Mouse (Mus musculus): ENCODE data around the gene Iqgap1. TPM values are rescaled to one million over a fixed set of nuclear protein-coding genes. Genes with fewer than 3 reads are reported as not detected.
A peak's percentile ranks its signal among the peaks of the same experiment; 100 is the strongest.

Gene Iqgap1
- polyA plus RNA-seq, 1 experiment from 2014 or later: 20.2 TPM

DNA sequence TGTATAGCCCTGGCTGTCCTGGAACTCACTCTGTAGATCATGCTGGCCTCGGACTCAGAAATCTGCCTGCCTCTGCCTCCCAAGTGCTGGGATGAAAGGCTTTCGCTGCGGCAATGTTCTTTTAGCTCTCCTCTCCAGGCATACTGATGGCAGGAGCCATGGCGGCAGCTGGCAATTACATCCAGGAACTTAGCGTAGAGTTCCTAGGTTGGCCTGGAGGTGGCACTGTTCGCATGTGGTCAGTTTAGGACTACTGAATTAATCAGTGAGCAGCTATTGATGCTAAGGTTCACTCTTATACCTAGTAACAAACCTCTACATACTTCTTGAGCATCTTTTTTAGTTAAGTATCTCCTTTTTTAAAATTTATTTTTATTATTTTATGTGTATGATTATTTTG, 31.4 kb upstream of the Iqgap1 start:
- WGBS: 25% methylated on average over 6 of the region's 6 CpGs
- H3K36me3 ChIP-seq: no peaks in the 10 kb centered on the region
- no peaks in the 10 kb centered on the region for H3K27me3 ChIP-seq

DNA sequence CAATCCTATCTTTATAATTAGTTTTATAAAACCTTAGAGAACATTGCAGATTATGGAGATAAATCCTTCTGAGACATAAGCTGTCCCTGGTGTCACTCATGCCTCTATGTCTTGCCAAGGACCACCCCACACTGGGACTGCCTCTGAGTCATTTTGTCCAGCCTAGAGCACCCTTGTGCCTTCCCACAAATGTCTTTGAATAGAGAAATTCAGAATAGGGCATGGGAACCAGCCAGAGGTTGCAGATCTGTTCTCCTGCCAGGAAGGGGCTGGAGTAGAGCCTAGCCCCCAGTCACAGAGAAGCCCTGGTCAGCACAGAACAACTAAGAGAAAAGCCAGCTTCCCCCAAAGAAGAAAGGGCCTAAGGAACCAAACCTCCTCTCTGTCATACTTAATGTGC, 29.5 kb upstream of the Iqgap1 start:
- Histone ChIP-seq H3K4me2 (no peak overlapping the region), H3K27ac (replicated peaks) (peak overlapping the region; percentile 17; the same call in 1 of the 2 replicates), H3K9ac (no peak overlapping the region), H3K9me3 (no peaks in the 10 kb centered on the region), H3K36me3 (no peaks in the 10 kb centered on the region), H3K4me1 (replicated peaks) (peaks cover 4% of the 10 kb centered on the region), H3K27me3 (no peaks in the 10 kb centered on the region), H3K4me3 (no peak overlapping the region)
- ATAC-seq (ENCODE audit: low FRiP score, low read depth): 0 out of 2 replicates have a peak, but pooled peaks have one; percentile 37

More for the DNA sequence above, 31.4 kb upstream of the Iqgap1 start:
- Histone ChIP-seq H3K27ac (replicated peaks) (no peak overlapping the region), H3K4me2 (no peak overlapping the region), H3K9ac (no peak overlapping the region), H3K4me1 (replicated peaks) (peaks cover 12% of the 10 kb centered on the region), H3K4me3 (no peak overlapping the region), H3K9me3 (no peaks in the 10 kb centered on the region)
- no peak for ATAC-seq (ENCODE audit: low FRiP score, low read depth)

DNA sequence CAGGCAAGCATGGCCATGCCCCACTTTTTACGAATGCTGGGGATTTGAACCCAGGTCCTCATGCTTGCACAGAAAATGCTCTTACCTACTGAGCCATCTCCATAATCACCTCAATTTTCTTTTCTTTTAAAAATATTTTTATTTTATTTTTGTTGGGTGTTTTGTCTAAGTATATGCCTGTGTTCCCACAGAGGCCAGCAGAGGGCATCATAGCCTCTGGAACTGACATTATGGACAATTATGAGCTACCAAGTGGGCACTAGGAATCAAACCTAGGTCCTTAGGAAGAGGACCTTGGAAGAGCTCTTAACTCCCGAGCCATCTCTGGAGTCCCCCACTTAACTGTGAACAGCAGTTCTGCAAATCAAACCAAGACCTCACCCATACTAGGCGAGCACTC, 27.4 kb upstream of the Iqgap1 start:
- no peak overlapping the region for H3K27ac ChIP-seq (replicated peaks)
- no peak for ATAC-seq (ENCODE audit: low FRiP score, low read depth)
- over 99% methylated on average over 3 of the region's 3 CpGs for WGBS

DNA sequence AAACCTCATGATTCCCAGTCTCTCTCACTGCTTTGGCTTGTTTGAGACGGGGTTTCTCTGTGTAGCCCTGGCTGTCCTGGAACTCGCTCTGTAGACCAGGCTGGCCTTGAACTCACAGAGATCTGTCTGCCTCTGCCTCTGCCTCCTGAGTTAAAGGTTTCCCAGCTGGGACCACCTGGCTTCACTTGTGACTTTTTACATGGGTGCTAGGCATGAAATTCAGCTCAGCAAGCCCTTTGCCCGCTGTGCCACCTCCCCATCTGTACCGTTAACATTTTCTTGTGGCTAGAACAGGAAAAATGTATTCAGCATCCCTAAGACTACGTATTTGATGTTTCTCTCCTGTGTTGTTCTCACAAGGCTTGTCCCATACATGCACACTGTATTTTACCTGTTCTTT, 24.7 kb upstream of the Iqgap1 start:
- Histone ChIP-seq H3K9ac (no peak overlapping the region), H3K9me3 (no peaks in the 10 kb centered on the region), H3K27ac (replicated peaks) (no peak overlapping the region), H3K4me2 (no peak overlapping the region), H3K4me3 (no peak overlapping the region), H3K36me3 (no peaks in the 10 kb centered on the region), H3K4me1 (replicated peaks) (no peaks in the 10 kb centered on the region), H3K27me3 (no peaks in the 10 kb centered on the region)
- 81% methylated on average over 5 of the region's 5 CpGs for WGBS
- ATAC-seq (ENCODE audit: low FRiP score, low read depth): no peak

More for the DNA sequence above, 27.4 kb upstream of the Iqgap1 start:
- no peaks in the 10 kb centered on the region for H3K27me3 ChIP-seq
- H3K9me3 ChIP-seq: no peaks in the 10 kb centered on the region
- H3K4me1 ChIP-seq (replicated peaks): no peaks in the 10 kb centered on the region
- H3K36me3 ChIP-seq: no peaks in the 10 kb centered on the region
- H3K4me2 ChIP-seq: no peak overlapping the region
- H3K9ac ChIP-seq: no peak overlapping the region
- H3K4me3 ChIP-seq: no peak overlapping the region

DNA sequence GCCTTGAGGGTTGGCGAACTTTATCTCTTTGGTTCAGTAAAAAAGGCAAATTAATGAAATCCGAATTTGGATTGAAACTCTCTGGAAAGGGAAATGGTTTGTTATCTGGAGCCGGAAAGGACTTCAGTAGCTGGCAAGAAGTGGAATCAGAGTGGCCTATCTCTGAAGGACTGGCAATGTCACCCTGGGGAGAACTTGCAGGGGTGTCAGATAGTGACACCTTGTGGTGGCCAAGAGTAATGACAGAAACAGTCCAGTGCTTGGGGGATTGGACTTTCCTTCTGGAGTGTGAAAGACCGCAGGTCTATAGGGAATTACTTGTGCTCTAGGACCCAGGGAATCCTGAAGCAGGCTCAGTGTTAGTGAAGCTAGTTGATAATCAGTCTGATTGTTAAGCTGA, 23.9 kb upstream of the Iqgap1 start:
- no peak overlapping the region for H3K4me2 ChIP-seq
- H3K36me3 ChIP-seq: no peaks in the 10 kb centered on the region
- no peak overlapping the region for H3K9ac ChIP-seq
- ATAC-seq (ENCODE audit: low FRiP score, low read depth): peak; percentile 59; the same call in 1 of the 2 replicates
- no peaks in the 10 kb centered on the region for H3K27me3 ChIP-seq
- 36% methylated on average over 4 of the region's 4 CpGs for WGBS
- no peak overlapping the region for H3K4me3 ChIP-seq
- H3K4me1 ChIP-seq (replicated peaks): no peaks in the 10 kb centered on the region
- no peaks in the 10 kb centered on the region for H3K9me3 ChIP-seq
- no peak overlapping the region for H3K27ac ChIP-seq (replicated peaks)

DNA sequence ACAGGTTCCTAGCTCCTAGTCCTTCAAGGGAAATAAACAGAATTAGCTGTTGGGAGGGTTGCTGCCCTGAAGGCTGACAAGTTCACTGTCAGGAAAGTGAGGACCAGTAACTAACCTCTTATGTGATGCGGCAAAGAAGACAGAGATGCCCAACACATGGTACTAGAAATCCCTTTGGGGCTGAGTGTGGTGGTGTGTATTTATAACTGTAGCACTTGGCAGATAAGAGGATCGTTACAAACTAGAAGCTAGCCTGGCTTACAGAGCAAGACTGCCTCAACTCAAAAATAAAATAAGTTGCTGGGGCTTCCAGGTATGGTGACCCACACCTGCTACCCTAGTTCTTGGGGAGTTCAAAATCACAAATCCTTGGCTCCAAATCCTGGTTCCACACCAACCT, 23.5 kb upstream of the Iqgap1 start:
- Histone ChIP-seq H3K4me1 (replicated peaks) (no peaks in the 10 kb centered on the region), H3K27ac (replicated peaks) (no peak overlapping the region), H3K9me3 (no peaks in the 10 kb centered on the region), H3K27me3 (no peaks in the 10 kb centered on the region), H3K4me2 (no peak overlapping the region), H3K4me3 (no peak overlapping the region), H3K36me3 (no peaks in the 10 kb centered on the region), H3K9ac (no peak overlapping the region)
- 91% methylated on average over 2 of the region's 2 CpGs for WGBS
- no peak for ATAC-seq (ENCODE audit: low FRiP score, low read depth)

DNA sequence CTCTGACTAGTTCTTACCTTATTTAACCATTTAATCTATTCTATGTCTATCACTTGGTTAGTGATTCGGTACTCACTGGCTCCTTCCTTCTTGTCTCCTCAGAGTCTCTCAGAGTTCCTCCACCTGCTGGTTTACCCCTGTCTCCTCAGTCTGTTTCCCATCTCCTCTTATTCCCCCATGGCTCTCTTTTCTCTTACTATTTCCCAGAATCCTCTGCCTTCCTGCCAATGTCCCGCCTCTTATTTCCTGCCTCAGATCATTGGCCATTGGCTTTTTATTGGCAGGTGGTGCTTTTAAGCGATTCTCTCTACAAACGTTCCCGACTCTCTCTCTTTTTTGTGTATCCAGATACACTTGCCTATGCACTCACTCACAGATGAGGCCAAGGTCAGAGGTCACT, 20.9 kb upstream of the Iqgap1 start:
- Histone ChIP-seq H3K9me3 (no peaks in the 10 kb centered on the region), H3K9ac (no peak overlapping the region), H3K4me1 (replicated peaks) (no peaks in the 10 kb centered on the region), H3K36me3 (no peaks in the 10 kb centered on the region), H3K4me3 (no peak overlapping the region), H3K27ac (replicated peaks) (no peak overlapping the region), H3K4me2 (no peak overlapping the region), H3K27me3 (no peaks in the 10 kb centered on the region)
- 89% methylated on average over 5 of the region's 5 CpGs for WGBS
- ATAC-seq (ENCODE audit: low FRiP score, low read depth): no peak

DNA sequence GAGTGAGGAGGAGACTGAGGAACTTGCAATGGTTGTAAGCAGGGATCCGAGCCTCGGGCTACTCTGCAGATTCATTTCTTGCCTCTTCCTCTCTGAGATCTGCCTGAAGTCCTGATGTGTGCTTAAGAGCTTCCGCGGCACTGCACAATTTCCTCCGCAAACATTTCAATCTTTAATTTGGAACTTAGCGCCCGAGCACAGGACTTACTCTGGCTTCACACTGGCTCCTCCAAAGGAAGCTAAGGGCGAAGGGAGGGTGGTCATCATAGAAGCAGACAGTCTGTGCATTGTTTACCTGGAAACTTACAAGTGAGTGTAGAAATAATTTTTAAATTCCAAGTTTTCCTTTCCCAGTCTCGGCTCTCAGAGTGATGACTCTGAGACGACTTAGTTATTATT, 20.5 kb upstream of the Iqgap1 start:
- no peak overlapping the region for H3K4me3 ChIP-seq
- H3K36me3 ChIP-seq: no peaks in the 10 kb centered on the region
- no peak overlapping the region for H3K4me2 ChIP-seq
- WGBS: 92% methylated on average over 10 of the region's 10 CpGs
- no peak overlapping the region for H3K9ac ChIP-seq
- H3K4me1 ChIP-seq (replicated peaks): no peaks in the 10 kb centered on the region
- no peaks in the 10 kb centered on the region for H3K9me3 ChIP-seq
- no peak overlapping the region for H3K27ac ChIP-seq (replicated peaks)
- no peaks in the 10 kb centered on the region for H3K27me3 ChIP-seq
- ATAC-seq (ENCODE audit: low FRiP score, low read depth): no peak

DNA sequence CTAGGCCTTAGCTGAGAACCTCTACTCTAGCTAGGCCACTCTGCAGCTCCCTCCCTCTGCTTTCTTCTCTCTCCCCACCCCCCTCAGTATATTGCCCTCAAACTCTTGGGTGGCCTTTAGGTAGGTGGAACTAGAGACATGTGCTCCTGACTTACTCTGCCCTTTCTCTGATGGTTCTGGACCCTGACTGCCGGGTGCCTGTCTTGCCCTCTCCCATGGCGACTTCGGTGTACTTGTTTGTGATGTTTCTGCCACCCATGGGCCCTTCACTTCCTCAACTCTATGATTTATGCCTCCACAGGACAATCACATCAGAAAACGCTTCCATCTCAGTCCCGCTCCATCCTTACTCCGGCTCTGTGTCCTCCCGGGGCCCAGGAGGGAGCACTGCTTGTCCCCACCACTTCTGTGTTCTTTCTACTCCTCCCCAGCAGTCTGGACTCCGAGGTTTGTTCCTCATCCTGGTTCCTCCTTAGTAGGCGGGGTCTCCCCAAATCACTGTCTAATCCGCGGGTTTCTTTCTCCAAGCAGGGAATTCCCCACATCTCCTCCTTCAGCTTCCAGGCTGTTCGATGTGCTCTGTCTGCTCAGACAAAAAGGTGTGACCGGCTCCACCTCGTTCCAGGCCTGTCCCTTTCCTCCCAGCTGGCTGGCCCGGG, 20.0 kb upstream of the Iqgap1 start:
- 80% methylated on average over 15 of the region's 15 CpGs for WGBS
- no peak overlapping the region for H3K4me3 ChIP-seq
- no peak overlapping the region for H3K27ac ChIP-seq (replicated peaks)
- no peak for ATAC-seq (ENCODE audit: low FRiP score, low read depth)
- no peaks in the 10 kb centered on the region for H3K27me3 ChIP-seq
- no peaks in the 10 kb centered on the region for H3K36me3 ChIP-seq
- H3K9ac ChIP-seq: no peak overlapping the region
- no peaks in the 10 kb centered on the region for H3K9me3 ChIP-seq
- no peaks in the 10 kb centered on the region for H3K4me1 ChIP-seq (replicated peaks)
- no peak overlapping the region for H3K4me2 ChIP-seq

DNA sequence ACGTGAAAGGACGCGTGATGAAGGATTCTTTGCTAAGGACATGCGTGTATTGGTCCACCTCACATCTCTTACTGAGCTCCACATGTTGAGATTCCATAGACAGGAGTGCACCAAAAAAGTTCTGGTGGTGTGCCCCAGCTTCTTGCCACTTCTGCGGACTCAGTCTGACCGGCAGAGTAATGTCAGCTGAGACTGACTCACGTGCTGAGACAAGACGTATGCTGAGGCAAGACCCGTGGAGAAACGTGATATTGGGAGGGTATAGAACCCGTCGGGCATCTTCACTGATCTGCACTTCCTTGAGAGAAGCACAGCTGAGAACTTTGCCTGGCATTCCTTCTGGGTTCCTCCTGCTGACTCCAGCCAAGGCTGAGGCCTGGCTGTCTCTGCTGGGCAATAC, 18.9 kb upstream of the Iqgap1 start:
- no peaks in the 10 kb centered on the region for H3K9me3 ChIP-seq
- H3K36me3 ChIP-seq: no peaks in the 10 kb centered on the region
- H3K4me2 ChIP-seq: no peak overlapping the region
- WGBS: 95% methylated on average over 12 of the region's 12 CpGs
- ATAC-seq (ENCODE audit: low FRiP score, low read depth): no peak
- H3K4me1 ChIP-seq (replicated peaks): no peaks in the 10 kb centered on the region
- no peak overlapping the region for H3K9ac ChIP-seq
- no peak overlapping the region for H3K4me3 ChIP-seq
- no peaks in the 10 kb centered on the region for H3K27me3 ChIP-seq
- no peak overlapping the region for H3K27ac ChIP-seq (replicated peaks)

DNA sequence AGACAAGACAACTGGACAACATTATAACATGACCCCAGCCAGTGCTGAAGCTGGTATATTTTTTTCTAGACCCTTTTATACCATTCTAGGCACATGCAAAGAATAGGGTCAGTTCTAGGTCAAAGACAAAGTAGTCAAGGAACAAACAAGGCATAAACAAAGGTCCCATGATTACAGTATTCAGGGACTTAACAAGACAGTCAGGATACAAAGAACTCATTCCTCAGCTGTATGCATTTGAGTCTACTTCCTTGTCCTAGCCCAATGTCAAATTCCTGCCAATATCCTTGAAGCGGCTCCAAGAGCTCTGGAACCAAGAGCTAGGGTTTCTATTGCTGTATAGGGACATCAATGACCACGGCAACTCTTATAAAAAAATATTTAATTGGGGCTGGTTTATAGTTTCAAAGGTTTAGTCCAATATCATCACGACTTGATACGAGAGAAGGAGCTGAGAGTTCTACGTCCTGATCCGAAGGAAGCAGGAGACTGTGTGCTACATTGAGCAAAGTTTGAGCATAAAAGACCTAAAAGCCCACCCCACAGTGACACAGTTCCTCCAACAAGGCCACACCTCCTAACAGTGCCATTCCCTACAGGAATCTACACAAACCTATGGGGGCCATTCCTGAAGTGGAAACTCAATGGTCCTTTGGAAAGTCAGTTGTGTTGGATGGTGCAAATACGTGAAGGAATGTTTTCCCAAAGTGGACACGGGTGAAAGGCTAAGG, 18.3 kb upstream of the Iqgap1 start:
- no peak overlapping the region for H3K27ac ChIP-seq (replicated peaks)
- H3K9me3 ChIP-seq: no peaks in the 10 kb centered on the region
- 93% methylated on average over 8 of the region's 8 CpGs for WGBS
- no peak overlapping the region for H3K9ac ChIP-seq
- H3K4me2 ChIP-seq: no peak overlapping the region
- H3K4me3 ChIP-seq: no peak overlapping the region
- no peaks in the 10 kb centered on the region for H3K4me1 ChIP-seq (replicated peaks)
- ATAC-seq (ENCODE audit: low FRiP score, low read depth): no peak
- H3K36me3 ChIP-seq: no peaks in the 10 kb centered on the region
- H3K27me3 ChIP-seq: no peaks in the 10 kb centered on the region

DNA sequence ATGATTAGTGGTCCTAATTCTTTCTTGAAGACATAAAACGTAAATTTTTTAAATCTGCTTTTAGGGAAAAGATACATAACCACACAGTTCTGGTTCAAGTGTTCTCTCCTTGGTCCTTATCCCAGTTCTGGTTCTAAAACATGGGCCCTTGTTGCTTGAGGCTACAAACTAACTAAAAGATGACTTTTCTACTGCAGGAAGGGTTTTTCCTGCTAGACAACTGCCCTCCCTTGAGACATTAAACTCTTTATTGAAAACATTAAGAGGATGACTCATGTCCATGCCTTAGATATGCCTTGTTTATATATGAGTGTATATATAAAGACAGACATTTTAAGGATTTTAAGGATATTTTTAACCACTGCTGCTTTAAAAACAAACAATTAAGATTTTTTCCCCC, 17.4 kb upstream of the Iqgap1 start:
- Histone ChIP-seq H3K4me2 (no peak overlapping the region), H3K27me3 (no peaks in the 10 kb centered on the region), H3K9me3 (no peaks in the 10 kb centered on the region), H3K27ac (replicated peaks) (no peak overlapping the region), H3K4me3 (no peak overlapping the region), H3K4me1 (replicated peaks) (no peaks in the 10 kb centered on the region), H3K9ac (no peak overlapping the region), H3K36me3 (no peaks in the 10 kb centered on the region)
- no peak for ATAC-seq (ENCODE audit: low FRiP score, low read depth)
- WGBS: 85% methylated on average over 1 of the region's 1 CpGs

DNA sequence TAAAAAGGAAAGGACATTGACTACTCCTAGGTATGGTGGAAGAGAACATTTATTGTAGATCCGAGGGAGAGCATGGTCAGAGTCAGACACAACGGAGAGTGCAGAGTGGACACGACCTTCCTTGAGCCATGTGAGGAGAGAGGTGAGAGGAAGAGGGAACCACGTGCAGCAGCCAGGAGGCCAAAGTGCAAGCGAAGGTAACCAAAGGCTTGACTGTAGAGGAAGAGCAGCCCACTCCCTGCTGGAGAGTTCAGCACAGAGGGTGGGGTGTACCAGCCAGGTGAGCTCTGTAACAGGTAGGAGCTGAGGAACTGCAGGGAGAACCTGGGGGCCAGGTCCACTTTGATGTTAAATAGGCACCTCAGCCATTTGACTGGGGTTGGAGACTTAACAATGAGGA, 16.4 kb upstream of the Iqgap1 start:
- Histone ChIP-seq H3K9ac (no peak overlapping the region), H3K27ac (replicated peaks) (no peak overlapping the region), H3K36me3 (no peaks in the 10 kb centered on the region), H3K9me3 (no peaks in the 10 kb centered on the region), H3K4me3 (no peak overlapping the region), H3K4me2 (no peak overlapping the region), H3K27me3 (no peaks in the 10 kb centered on the region), H3K4me1 (replicated peaks) (no peaks in the 10 kb centered on the region)
- WGBS: 73% methylated on average over 5 of the region's 5 CpGs
- no peak for ATAC-seq (ENCODE audit: low FRiP score, low read depth)

Data from hindbrain, embryonic 15.5 days (tissue).